Mouse (Mus musculus) midbrain, embryonic 15.5 days (tissue): ENCODE measurements around the gene Nucb2. TPM values are rescaled to one million over a fixed set of nuclear protein-coding genes. Genes with fewer than 3 reads are reported as not detected.
A peak's percentile ranks its signal among the peaks of the same experiment; 100 is the strongest.

Source experiments
- ATAC-seq: fragments of 200-750 bp; cut with Nextera tagmentation; replicated peaks from 2 replicates; pipeline ENCODE4 v1.8.0; 2017; ENCODE audit warnings: moderate TSS enrichment
- H3K27ac ChIP-seq: fragments of 300-500 bp; sonication (generic); 2 replicates; pipeline ENCODE4 v1.5.1; 2015; ENCODE audit warnings: mild to moderate bottlenecking, inconsistent platforms
- H3K27me3 ChIP-seq: fragments of 300-500 bp; sonication (generic); replicated peaks from 2 replicates; pipeline ENCODE4 v1.6.1; 2015; ENCODE audit warnings: inconsistent platforms
- H3K36me3 ChIP-seq: fragments of 300-500 bp; sonication (generic); replicated peaks from 2 replicates; pipeline ENCODE4 v1.6.1; 2015; ENCODE audit warnings: inconsistent platforms
- H3K4me1 ChIP-seq: fragments of 300-500 bp; sonication (generic); 2 replicates; pipeline ENCODE4 v1.6.1; 2015; ENCODE audit warnings: inconsistent platforms
- H3K4me2 ChIP-seq: fragments of 300-500 bp; sonication (generic); 2 replicates; pipeline ENCODE4 v1.6.1; 2015; ENCODE audit warnings: inconsistent platforms, mild to moderate bottlenecking, moderate library complexity
- H3K4me3 ChIP-seq: fragments of 300-500 bp; sonication (generic); 2 replicates; pipeline ENCODE4 v1.5.1; 2015; ENCODE audit warnings: mild to moderate bottlenecking, inconsistent platforms
- H3K9ac ChIP-seq: fragments of 300-500 bp; sonication (generic); 2 replicates; pipeline ENCODE4 v1.6.1; 2015; ENCODE audit warnings: mild to moderate bottlenecking, inconsistent platforms
- H3K9me3 ChIP-seq: fragments of 300-500 bp; sonication (generic); 2 replicates; pipeline ENCODE4 v1.6.1; 2016; ENCODE audit warnings: inconsistent platforms
- WGBS: fragments of 180-500 bp; shearing (Covaris S2); methylation state at CpG from one replicate; pipeline ENCODE4 v1.1.7; 2015; ENCODE audit warnings: mixed read lengths; 5-methylcytosine and 5-hydroxymethylcytosine counted together
- polyA plus RNA-seq: library from polyadenylated mRNA; unstranded; fragments of >200 nt; fragmentation: Nextera tagmentation; extraction: Ambion mirVana; gene quantifications from 2 replicates; pipeline ENCODE4 v1.2.1, GENCODE M21; 2015

Nucb2 gene
- polyA plus RNA-seq, 1 experiment from 2014 or later = 32.0 TPM

- peaks cover 20% of the 10 kb centered on the region; the same call in 1 of the 2 replicates for H3K36me3 ChIP-seq
- no peaks in the 10 kb centered on the region for H3K9me3 ChIP-seq
- no peak for ATAC-seq
- no peak overlapping the region for H3K27ac ChIP-seq
- no peak overlapping the region for H3K4me2 ChIP-seq
- no peaks in the 10 kb centered on the region for H3K27me3 ChIP-seq
- H3K4me1 ChIP-seq = no peaks in the 10 kb centered on the region
- no peak overlapping the region for H3K4me3 ChIP-seq
- H3K9ac ChIP-seq = no peak overlapping the region
- 88% methylated on average over 4 of the region's 4 CpGs for WGBS
These were observed 25.6 kb downstream of the Nucb2 start for GRCm38 (mm10) chr7:116529793-116530192.

GRCm38 (mm10) chr7:116530470-116530869 is 26.3 kb downstream of the Nucb2 start:
- H3K27ac ChIP-seq = no peak overlapping the region
- no peak for ATAC-seq

GRCm38 (mm10) chr7:116531311-116531710 is 27.1 kb downstream of the Nucb2 start:
- Histone ChIP-seq H3K27ac (no peak overlapping the region), H3K36me3 (peaks cover 20% of the 10 kb centered on the region; the same call in 1 of the 2 replicates), H3K27me3 (no peaks in the 10 kb centered on the region), H3K4me1 (no peaks in the 10 kb centered on the region), H3K9me3 (no peaks in the 10 kb centered on the region), H3K4me3 (no peak overlapping the region), H3K4me2 (no peak overlapping the region), H3K9ac (no peak overlapping the region)
- WGBS = 80% methylated on average over 4 of the region's 4 CpGs
- ATAC-seq = peak; percentile 52; the same call in 1 of the 2 replicates

More at GRCm38 (mm10) chr7:116530470-116530869, 26.3 kb downstream of the Nucb2 start:
- Histone ChIP-seq H3K4me3 (no peak overlapping the region), H3K9ac (no peak overlapping the region), H3K4me2 (no peak overlapping the region), H3K36me3 (peaks cover 20% of the 10 kb centered on the region; the same call in 1 of the 2 replicates), H3K4me1 (no peaks in the 10 kb centered on the region), H3K27me3 (no peaks in the 10 kb centered on the region), H3K9me3 (no peaks in the 10 kb centered on the region)
- whole genome bisulfite sequencing = 94% methylated on average over 5 of the region's 5 CpGs

- Histone ChIP-seq H3K4me2 (no peak overlapping the region), H3K4me1 (no peaks in the 10 kb centered on the region), H3K36me3 (no peaks in the 10 kb centered on the region), H3K9ac (no peak overlapping the region), H3K4me3 (no peak overlapping the region), H3K27me3 (no peaks in the 10 kb centered on the region), H3K27ac (no peak overlapping the region), H3K9me3 (no peaks in the 10 kb centered on the region)
- no peak for ATAC-seq
These were observed 52.7 kb downstream of the Nucb2 start for GRCm38 (mm10) chr7:116556834-116557233.

GRCm38 (mm10) chr7:116574551-116574950 is 70.4 kb downstream of the Nucb2 start:
- Histone ChIP-seq H3K4me2 (no peak overlapping the region), H3K4me1 (no peaks in the 10 kb centered on the region), H3K27ac (no peak overlapping the region), H3K9me3 (no peaks in the 10 kb centered on the region), H3K4me3 (no peak overlapping the region), H3K36me3 (no peaks in the 10 kb centered on the region), H3K27me3 (no peaks in the 10 kb centered on the region), H3K9ac (no peak overlapping the region)
- no peak for ATAC-seq

Other genes starting within 250 kb of the Nucb2 start
- 11.1 and 12.2 TPM in 2 replicates for gene Plekha7, start 196.0 kb upstream of the Nucb2 start, polyA plus RNA-seq
- 472 and 477 TPM in 2 replicates for gene Rps13, start 170.2 kb upstream of the Nucb2 start, polyA plus RNA-seq
- gene Pik3c2a, start 60.9 kb upstream of the Nucb2 start, polyA plus RNA-seq = 16.8 and 17.9 TPM in 2 replicates